24 mouse cellular contexts compared by ENCODE assay signal in genomic region chr7:89242565-89242964, GRCm38 (mm10).
"Had no signal": no experiment of that assay in that cellular context is flagged by ENCODE, and none has a peak within 500 bp of the region (broad histone marks: within the 10 kb centered on the region; RNA-seq: fewer than 3 reads in every experiment).

No protein-coding gene starts in this region.

- H3K27me3 ChIP-seq: lung, embryonic 15.5 days; megakaryocyte, embryonic 14.5 days; neural tube, embryonic 12.5 days; neural tube, embryonic 15.5 days had no signal

- H3K4me2 ChIP-seq: lung, embryonic 15.5 days; midbrain, embryonic 11.5 days; neural tube, embryonic 12.5 days; neural tube, embryonic 15.5 days had no signal

- H3K36me3 ChIP-seq: lung, embryonic 15.5 days; neural tube, embryonic 12.5 days; neural tube, embryonic 15.5 days had no signal

- H3K4me3 ChIP-seq: layer of hippocampus, adult 2 months; left cerebral cortex, adult 2 months; lung, embryonic 15.5 days; megakaryocyte, embryonic 14.5 days; neural tube, embryonic 12.5 days; neural tube, embryonic 15.5 days had no signal

- H3K4me1 ChIP-seq: neural tube, embryonic 12.5 days; neural tube, embryonic 15.5 days had no signal

- H3K9me3 ChIP-seq: lung, embryonic 15.5 days; megakaryocyte, embryonic 14.5 days; neural tube, embryonic 12.5 days had no signal

- ATAC-seq: intestine, embryonic 16.5 days had no signal

- H3K9ac ChIP-seq: lung, embryonic 15.5 days; neural tube, embryonic 12.5 days; neural tube, embryonic 15.5 days had no signal

- H3K27ac ChIP-seq: layer of hippocampus, adult 2 months; left cerebral cortex, adult 2 months; lung, embryonic 15.5 days; neural tube, embryonic 12.5 days; neural tube, embryonic 15.5 days; stomach, postnatal 0 days had no signal

- DNase-seq: kidney, adult 18-20 months; kidney, adult 9 months; kidney, postnatal 14 days; kidney, postnatal 4 days; layer of hippocampus, postnatal 36 days; lung, adult 18-20 months; lung, postnatal 10 days; lung, postnatal 36 days; midbrain, embryonic 14.5 days; right cerebral cortex, adult 18-20 months; right cerebral cortex, postnatal 14 days; right cerebral cortex, postnatal 4 days; thymus, adult 2 months; thymus, postnatal 14 days; thymus, postnatal 4 days had no signal
